Mouse (Mus musculus): ENCODE measurements around the gene Pax2. TPM values are rescaled to one million over a fixed set of nuclear protein-coding genes. Genes with fewer than 3 reads are reported as not detected.
A peak's percentile ranks its signal among the peaks of the same experiment; 100 is the strongest.

Pax2 gene
- polyA plus RNA-seq, 1 experiment from 2014 or later, result not detected

- Histone ChIP-seq H3K9me3 (replicated peaks) (no peaks in the 10 kb centered on the region), H3K4me1 (replicated peaks) (peaks cover 32% of the 10 kb centered on the region), H3K27me3 (replicated peaks) (peaks cover 91% of the 10 kb centered on the region), H3K4me3 (peak overlapping the region; percentile 49), H3K36me3 (no peaks in the 10 kb centered on the region), H3K4me2 (peak overlapping the region; percentile 82), H3K9ac (no peak overlapping the region), H3K27ac (ENCODE audit: poor library complexity, severe bottlenecking) (no peak overlapping the region)
- no peak for ATAC-seq (ENCODE audit: insufficient number of reproducible peaks, low FRiP score)
- under 1% methylated on average over 38 of the region's 38 CpGs for WGBS
Observed at GRCm38 (mm10) chr19:44757231-44757871, 1.5 kb downstream of the Pax2 start.

- under 1% methylated on average over 28 of the region's 28 CpGs for WGBS
- no peak overlapping the region for H3K4me3 ChIP-seq
Observed at GRCm38 (mm10) chr19:44758846-44759245, 3.0 kb downstream of the Pax2 start.

GRCm38 (mm10) chr19:44759531-44760118 lies 3.8 kb downstream of the Pax2 start:
- Histone ChIP-seq H3K27ac (ENCODE audit: poor library complexity, severe bottlenecking) (no peak overlapping the region), H3K4me3 (0 out of 2 replicates have a peak overlapping the region, but pooled peaks have one; percentile 9), H3K9ac (no peak overlapping the region)

More at GRCm38 (mm10) chr19:44758846-44759245, 3.0 kb downstream of the Pax2 start:
- Histone ChIP-seq H3K27me3 (replicated peaks) (peaks cover 91% of the 10 kb centered on the region), H3K9me3 (replicated peaks) (no peaks in the 10 kb centered on the region), H3K4me2 (peak overlapping the region; percentile 22), H3K36me3 (no peaks in the 10 kb centered on the region), H3K4me1 (replicated peaks) (peaks cover 32% of the 10 kb centered on the region), H3K27ac (ENCODE audit: poor library complexity, severe bottlenecking) (no peak overlapping the region), H3K9ac (no peak overlapping the region)
- ATAC-seq (ENCODE audit: insufficient number of reproducible peaks, low FRiP score), result no peak

GRCm38 (mm10) chr19:44760259-44761131 lies 4.7 kb downstream of the Pax2 start:
- Histone ChIP-seq H3K4me1 (replicated peaks) (peaks cover 26% of the 10 kb centered on the region), H3K27me3 (replicated peaks) (peaks cover 91% of the 10 kb centered on the region), H3K9ac (no peak overlapping the region), H3K4me3 (no peak overlapping the region), H3K4me2 (no peak overlapping the region), H3K27ac (ENCODE audit: poor library complexity, severe bottlenecking) (no peak overlapping the region), H3K9me3 (replicated peaks) (no peaks in the 10 kb centered on the region), H3K36me3 (no peaks in the 10 kb centered on the region)
- 1% methylated on average over 39 of the region's 39 CpGs for WGBS
- no peak for ATAC-seq (ENCODE audit: insufficient number of reproducible peaks, low FRiP score)

More at GRCm38 (mm10) chr19:44759531-44760118, 3.8 kb downstream of the Pax2 start:
- peaks cover 32% of the 10 kb centered on the region for H3K4me1 ChIP-seq (replicated peaks)
- H3K9me3 ChIP-seq (replicated peaks), result no peaks in the 10 kb centered on the region
- WGBS, result 1% methylated on average over 37 of the region's 37 CpGs
- no peak for ATAC-seq (ENCODE audit: insufficient number of reproducible peaks, low FRiP score)
- peaks cover 91% of the 10 kb centered on the region for H3K27me3 ChIP-seq (replicated peaks)
- H3K4me2 ChIP-seq, result peak overlapping the region; percentile 35
- no peaks in the 10 kb centered on the region for H3K36me3 ChIP-seq

- H3K4me3 ChIP-seq, result no peak overlapping the region
- peaks cover 9% of the 10 kb centered on the region for H3K4me1 ChIP-seq (replicated peaks)
- peaks cover 86% of the 10 kb centered on the region for H3K27me3 ChIP-seq (replicated peaks)
- no peaks in the 10 kb centered on the region for H3K9me3 ChIP-seq (replicated peaks)
- ATAC-seq (ENCODE audit: insufficient number of reproducible peaks, low FRiP score), result no peak
- H3K36me3 ChIP-seq, result no peaks in the 10 kb centered on the region
- 31% methylated on average over 7 of the region's 7 CpGs for WGBS
- no peak overlapping the region for H3K4me2 ChIP-seq
- H3K27ac ChIP-seq (ENCODE audit: poor library complexity, severe bottlenecking), result no peak overlapping the region
- H3K9ac ChIP-seq, result no peak overlapping the region
Observed at GRCm38 (mm10) chr19:44762121-44762621, 6.3 kb downstream of the Pax2 start.

- Histone ChIP-seq H3K4me3 (no peak overlapping the region), H3K9ac (no peak overlapping the region), H3K27ac (ENCODE audit: poor library complexity, severe bottlenecking) (no peak overlapping the region), H3K4me1 (replicated peaks) (no peaks in the 10 kb centered on the region), H3K36me3 (no peaks in the 10 kb centered on the region), H3K27me3 (replicated peaks) (peaks cover 66% of the 10 kb centered on the region), H3K9me3 (replicated peaks) (no peaks in the 10 kb centered on the region), H3K4me2 (no peak overlapping the region)
- WGBS, result 48% methylated on average over 6 of the region's 6 CpGs
- no peak for ATAC-seq (ENCODE audit: insufficient number of reproducible peaks, low FRiP score)
Observed at GRCm38 (mm10) chr19:44770268-44771050, 14.6 kb downstream of the Pax2 start.

- no peaks in the 10 kb centered on the region for H3K9me3 ChIP-seq (replicated peaks)
- ATAC-seq (ENCODE audit: insufficient number of reproducible peaks, low FRiP score), result no peak
- H3K27ac ChIP-seq (ENCODE audit: poor library complexity, severe bottlenecking), result no peak overlapping the region
- no peak overlapping the region for H3K4me3 ChIP-seq
- H3K9ac ChIP-seq, result no peak overlapping the region
- H3K4me1 ChIP-seq (replicated peaks), result no peaks in the 10 kb centered on the region
- no peak overlapping the region for H3K4me2 ChIP-seq
- WGBS, result 65% methylated on average over 13 of the region's 13 CpGs
- H3K27me3 ChIP-seq (replicated peaks), result peaks cover 67% of the 10 kb centered on the region
- H3K36me3 ChIP-seq, result no peaks in the 10 kb centered on the region
Observed at GRCm38 (mm10) chr19:44771499-44771898, 15.7 kb downstream of the Pax2 start.

GRCm38 (mm10) chr19:44781987-44782386 lies 26.1 kb downstream of the Pax2 start:
- Histone ChIP-seq H3K4me3 (no peak overlapping the region), H3K36me3 (no peaks in the 10 kb centered on the region), H3K27ac (ENCODE audit: poor library complexity, severe bottlenecking) (no peak overlapping the region), H3K27me3 (replicated peaks) (peaks cover 48% of the 10 kb centered on the region), H3K9ac (no peak overlapping the region), H3K4me2 (no peak overlapping the region), H3K9me3 (replicated peaks) (no peaks in the 10 kb centered on the region), H3K4me1 (replicated peaks) (no peaks in the 10 kb centered on the region; the same call in 1 of the 2 replicates)
- 58% methylated on average over 3 of the region's 3 CpGs for WGBS
- no peak for ATAC-seq (ENCODE audit: insufficient number of reproducible peaks, low FRiP score)

GRCm38 (mm10) chr19:44784391-44784790 lies 28.5 kb downstream of the Pax2 start:
- no peak overlapping the region for H3K4me3 ChIP-seq
- no peak overlapping the region for H3K27ac ChIP-seq (ENCODE audit: poor library complexity, severe bottlenecking)
- H3K27me3 ChIP-seq (replicated peaks), result peaks cover 61% of the 10 kb centered on the region
- no peaks in the 10 kb centered on the region for H3K36me3 ChIP-seq
- H3K9me3 ChIP-seq (replicated peaks), result no peaks in the 10 kb centered on the region
- H3K9ac ChIP-seq, result no peak overlapping the region
- H3K4me1 ChIP-seq (replicated peaks), result no peaks in the 10 kb centered on the region; the same call in 1 of the 2 replicates
- no peak overlapping the region for H3K4me2 ChIP-seq
- no peak for ATAC-seq (ENCODE audit: insufficient number of reproducible peaks, low FRiP score)
- 43% methylated on average over 4 of the region's 4 CpGs for WGBS

- no peaks in the 10 kb centered on the region for H3K36me3 ChIP-seq
- H3K27ac ChIP-seq (ENCODE audit: poor library complexity, severe bottlenecking), result no peak overlapping the region
- 70% methylated on average over 8 of the region's 8 CpGs for WGBS
- H3K4me1 ChIP-seq (replicated peaks), result no peaks in the 10 kb centered on the region; the same call in 1 of the 2 replicates
- H3K9me3 ChIP-seq (replicated peaks), result no peaks in the 10 kb centered on the region
- no peak for ATAC-seq (ENCODE audit: insufficient number of reproducible peaks, low FRiP score)
- H3K4me3 ChIP-seq, result no peak overlapping the region
- no peak overlapping the region for H3K4me2 ChIP-seq
- H3K27me3 ChIP-seq (replicated peaks), result peaks cover 73% of the 10 kb centered on the region
- H3K9ac ChIP-seq, result no peak overlapping the region
Observed at GRCm38 (mm10) chr19:44788488-44788887, 32.6 kb downstream of the Pax2 start.

Data from heart, embryonic 12.5 days (tissue).